Mouse (Mus musculus): ENCODE results near the gene Vil1.

The Vil1 gene

GRCm38 (mm10) chr1:74412711-74413110 lies 3.5 kb downstream of the Vil1 start:
- no peak for DNase-seq (ENCODE audit: low spot score in 2 of 2)

GRCm38 (mm10) chr1:74415143-74415542 lies 6.0 kb downstream of the Vil1 start:
- DNase-seq (ENCODE audit: low spot score in 2 of 2): no peak

GRCm38 (mm10) chr1:74418747-74419439 lies 9.7 kb downstream of the Vil1 start:
- DNase-seq (ENCODE audit: low spot score in 2 of 2): no peak

GRCm38 (mm10) chr1:74419440-74419794 lies 10.2 kb downstream of the Vil1 start:
- no peak for DNase-seq (ENCODE audit: low spot score in 2 of 2)

- DNase-seq (ENCODE audit: low spot score in 2 of 2): no peak
Observed at GRCm38 (mm10) chr1:74423147-74423546, 14.0 kb downstream of the Vil1 start.

GRCm38 (mm10) chr1:74425845-74426244 lies 16.7 kb downstream of the Vil1 start:
- DNase-seq (ENCODE audit: low spot score in 2 of 2): no peak

- DNase-seq (ENCODE audit: low spot score in 2 of 2): no peak
Observed at GRCm38 (mm10) chr1:74433220-74433619, 24.0 kb downstream of the Vil1 start.

GRCm38 (mm10) chr1:74434596-74434995 lies 25.4 kb downstream of the Vil1 start:
- no peak for DNase-seq (ENCODE audit: low spot score in 2 of 2)

- no peak for DNase-seq (ENCODE audit: low spot score in 2 of 2)
Observed at GRCm38 (mm10) chr1:74435563-74435962, 26.4 kb downstream of the Vil1 start.

GRCm38 (mm10) chr1:74437702-74438427 lies 28.7 kb downstream of the Vil1 start:
- peak; percentile 47 for DNase-seq (ENCODE audit: low spot score in 2 of 2)

- DNase-seq (ENCODE audit: low spot score in 2 of 2): no peak
Observed at GRCm38 (mm10) chr1:74439166-74439876, 30.1 kb downstream of the Vil1 start.

GRCm38 (mm10) chr1:74444538-74444937 lies 35.4 kb downstream of the Vil1 start:
- no peak for DNase-seq (ENCODE audit: low spot score in 2 of 2)

GRCm38 (mm10) chr1:74452611-74453045 lies 43.5 kb downstream of the Vil1 start:
- no peak for DNase-seq (ENCODE audit: low spot score in 2 of 2)

GRCm38 (mm10) chr1:74460273-74460672 lies 51.1 kb downstream of the Vil1 start:
- DNase-seq (ENCODE audit: low spot score in 2 of 2): peak in 1 of 2 experiments; percentile 55

Measured in left cerebral cortex, adult 9 months (tissue).